Mouse (Mus musculus) lung, postnatal 0 days (tissue): ENCODE measurements around the gene Vps37b.

Experiments
- CTCF ChIP-seq: IDR thresholded peaks from 2 replicates; pipeline ENCODE4 v1.5.1; 2016; ENCODE audit warnings: antibody characterized with exemption, mild to moderate bottlenecking
- EP300 ChIP-seq: IDR thresholded peaks from 2 replicates; pipeline ENCODE4 v1.6.1; 2016; ENCODE audit warnings: antibody characterized with exemption, mild to moderate bottlenecking, control low read depth

GRCm38 (mm10) chr5:123957213-123957612 is 74.9 kb downstream of the Vps37b start:
- TF ChIP-seq CTCF: no peak
- no peak for TF ChIP-seq EP300
